Mouse (Mus musculus) midbrain, postnatal 0 days (tissue): Measurements from ENCODE around the gene Atp23. TPM values are rescaled to one million over a fixed set of nuclear protein-coding genes. Genes with fewer than 3 reads are reported as not detected.

Source experiments
- ATAC-seq: fragments of 200-750 bp; cut with Nextera tagmentation; 2 replicates; pipeline ENCODE4 v1.8.0; 2017; ENCODE audit warnings: moderate number of reproducible peaks, mild to moderate bottlenecking, moderate TSS enrichment, moderate library complexity; ENCODE audit not compliant: low FRiP score
- DNase-seq: peaks from one replicate; pipeline ENCODE4 v3.0.0-alpha.2; 2015; ENCODE audit warnings: low spot score
- H3K27ac ChIP-seq: fragments of 300-500 bp; sonication (generic); 2 replicates; pipeline ENCODE4 v1.5.1; 2014; ENCODE audit warnings: low read depth, mild to moderate bottlenecking, low read length, mixed read lengths
- H3K27me3 ChIP-seq: fragments of 300-500 bp; sonication (generic); 2 replicates; pipeline ENCODE4 v1.6.1; 2014; ENCODE audit warnings: low read length, control low read depth, mixed read lengths; ENCODE audit not compliant: insufficient read depth
- H3K36me3 ChIP-seq: fragments of 300-500 bp; sonication (generic); 2 replicates; pipeline ENCODE4 v1.6.1; 2014; ENCODE audit warnings: low read length, control low read depth, mixed read lengths; ENCODE audit not compliant: insufficient read depth
- H3K4me1 ChIP-seq: fragments of 300-500 bp; sonication (generic); 2 replicates; pipeline ENCODE4 v1.6.1; 2014; ENCODE audit warnings: mild to moderate bottlenecking, control low read depth, antibody characterized with exemption, low read length, mixed read lengths; ENCODE audit not compliant: insufficient read depth
- H3K4me2 ChIP-seq: fragments of 300-500 bp; sonication (generic); 2 replicates; pipeline ENCODE4 v1.6.1; 2014; ENCODE audit warnings: low read depth, mild to moderate bottlenecking, low read length, mixed read lengths; ENCODE audit not compliant: poor library complexity, severe bottlenecking
- H3K4me3 ChIP-seq: fragments of 300-500 bp; sonication (generic); 2 replicates; pipeline ENCODE4 v1.5.1; 2014; ENCODE audit warnings: low read depth, mild to moderate bottlenecking, low read length, moderate library complexity
- H3K9ac ChIP-seq: fragments of 300-500 bp; sonication (generic); replicated peaks from 2 replicates; pipeline ENCODE4 v1.6.1; 2014; ENCODE audit warnings: mild to moderate bottlenecking, low read length, moderate library complexity, mixed read lengths; ENCODE audit not compliant: poor library complexity, severe bottlenecking
- H3K9me3 ChIP-seq: fragments of 300-500 bp; sonication (generic); 2 replicates; pipeline ENCODE4 v1.6.1; 2016; ENCODE audit warnings: low read length, control low read depth
- CTCF ChIP-seq: IDR thresholded peaks from 2 replicates; pipeline ENCODE4 v1.5.1; 2016; ENCODE audit warnings: antibody characterized with exemption, mild to moderate bottlenecking
- WGBS: fragments of 180-500 bp; shearing (Covaris S2); extraction: QIAGEN DNeasy Blood & Tissue Kit; methylation state at CpG from one replicate; pipeline ENCODE4 v1.1.7; 2014; 5-methylcytosine and 5-hydroxymethylcytosine counted together
- polyA plus RNA-seq: library from polyadenylated mRNA; unstranded; fragments of >200 nt; fragmentation: Nextera tagmentation; extraction: Ambion mirVana; gene quantifications from 2 replicates; pipeline ENCODE4 v1.2.1, GENCODE M21; 2015
- total RNA-seq: library from RNA; depleted of rRNA; stranded (reverse); fragments of >200 nt; gene quantifications from 2 replicates; pipeline ENCODE4 v1.2.3, GENCODE M21; 2014

The Atp23 gene
- total and polyA plus RNA-seq, 2 experiments from 2014 or later, result 17.4 to 18.4 TPM

GRCm38 (mm10) chr10:126928819-126929206 lies 27.7 kb upstream of the Atp23 start:
- ATAC-seq, result no peak
- peak overlapping the region; percentile 60 for H3K4me3 ChIP-seq
- no peaks in the 10 kb centered on the region for H3K36me3 ChIP-seq
- DNase-seq, result no peak
- H3K9ac ChIP-seq, result peak overlapping the region; percentile 76
- no peak for TF ChIP-seq CTCF
- peak overlapping the region; percentile 63 for H3K27ac ChIP-seq
- no peaks in the 10 kb centered on the region for H3K9me3 ChIP-seq
- H3K4me1 ChIP-seq, result peaks cover 16% of the 10 kb centered on the region
- no peaks in the 10 kb centered on the region for H3K27me3 ChIP-seq
- 15% methylated on average over 12 of the region's 12 CpGs for WGBS
- H3K4me2 ChIP-seq, result peak overlapping the region; percentile 98

GRCm38 (mm10) chr10:126928011-126928818 lies 27.1 kb upstream of the Atp23 start:
- H3K4me2 ChIP-seq, result peak overlapping the region; percentile 98
- H3K4me1 ChIP-seq, result peaks cover 16% of the 10 kb centered on the region
- DNase-seq, result peak; percentile 79
- under 1% methylated on average over 39 of the region's 39 CpGs for WGBS
- no peaks in the 10 kb centered on the region for H3K27me3 ChIP-seq
- TF ChIP-seq CTCF, result peak; percentile 84
- H3K4me3 ChIP-seq, result peak overlapping the region; percentile 60
- H3K9me3 ChIP-seq, result no peaks in the 10 kb centered on the region
- no peaks in the 10 kb centered on the region for H3K36me3 ChIP-seq
- H3K27ac ChIP-seq, result peak overlapping the region; percentile 62
- peak overlapping the region; percentile 76 for H3K9ac ChIP-seq
- peak; percentile 47; the same call in 1 of the 2 replicates for ATAC-seq

- Histone ChIP-seq H3K36me3 (no peaks in the 10 kb centered on the region), H3K27ac (0 out of 2 replicates have a peak overlapping the region, but pooled peaks have one; percentile 62), H3K9ac (peak overlapping the region; percentile 25), H3K9me3 (no peaks in the 10 kb centered on the region), H3K4me3 (peak overlapping the region; percentile 60), H3K4me2 (peak overlapping the region; percentile 98), H3K4me1 (peaks cover 16% of the 10 kb centered on the region), H3K27me3 (no peaks in the 10 kb centered on the region)
- ATAC-seq (no peak), DNase-seq (no peak)
- 23% methylated on average over 11 of the region's 11 CpGs for WGBS
- TF ChIP-seq CTCF, result no peak
Observed at GRCm38 (mm10) chr10:126927101-126927961, 26.2 kb upstream of the Atp23 start.

- TF ChIP-seq CTCF, result no peak
Observed at GRCm38 (mm10) chr10:126925391-126925790, 24.2 kb upstream of the Atp23 start.

GRCm38 (mm10) chr10:126924087-126924486 lies 22.9 kb upstream of the Atp23 start:
- no peak overlapping the region for H3K4me2 ChIP-seq
- ATAC-seq (no peak), DNase-seq (no peak)
- no peaks in the 10 kb centered on the region for H3K27me3 ChIP-seq
- H3K27ac ChIP-seq, result no peak overlapping the region
- H3K9me3 ChIP-seq, result no peaks in the 10 kb centered on the region
- H3K4me3 ChIP-seq, result no peak overlapping the region
- no peaks in the 10 kb centered on the region for H3K36me3 ChIP-seq
- TF ChIP-seq CTCF, result no peak
- no peak overlapping the region for H3K9ac ChIP-seq
- WGBS, result 61% methylated on average over 3 of the region's 3 CpGs
- H3K4me1 ChIP-seq, result peaks cover 13% of the 10 kb centered on the region

More at GRCm38 (mm10) chr10:126925391-126925790, 24.2 kb upstream of the Atp23 start:
- Histone ChIP-seq H3K4me1 (peaks cover 16% of the 10 kb centered on the region), H3K9me3 (no peaks in the 10 kb centered on the region), H3K4me2 (no peak overlapping the region), H3K27ac (no peak overlapping the region), H3K36me3 (no peaks in the 10 kb centered on the region), H3K27me3 (no peaks in the 10 kb centered on the region), H3K4me3 (no peak overlapping the region), H3K9ac (no peak overlapping the region)
- no peak; the same call in 1 of the 2 replicates for ATAC-seq
- peak; percentile 64 for DNase-seq
